Mouse (Mus musculus) c-Kit-positive CD71-positive TER-119-positive erythroid progenitor cells, embryonic 14.5 days (primary cell): ENCODE measurements around the gene Tbc1d10b.

ENCODE experiments used
- DNase-seq: peaks from one replicate; pipeline ENCODE4 v3.0.0-alpha.2; 2013; ENCODE audit warnings: low spot score

Tbc1d10b gene

GRCm38 (mm10) chr7:127153477-127153876, 54.8 kb downstream of the Tbc1d10b start:
- no peak for DNase-seq

- no peak for DNase-seq
Observed at GRCm38 (mm10) chr7:127152464-127152863, 55.8 kb downstream of the Tbc1d10b start.

GRCm38 (mm10) chr7:127147901-127148300, 60.4 kb downstream of the Tbc1d10b start:
- DNase-seq, result no peak
